Mouse (Mus musculus) bone marrow, adult 2 months (tissue): Measurements from ENCODE around the gene Clca2. TPM values are rescaled to one million over a fixed set of nuclear protein-coding genes. Genes with fewer than 3 reads are reported as not detected.

Source experiments
- H3K27ac ChIP-seq: fragments of 200-500 bp; 2 replicates; pipeline ENCODE4 v1.5.1; 2012; ENCODE audit warnings: low read depth, mild to moderate bottlenecking, control low read depth, inconsistent platforms, low read length; ENCODE audit not compliant: control insufficient read depth, poor library complexity, insufficient read depth
- H3K4me1 ChIP-seq: fragments of 200-500 bp; 2 replicates; pipeline ENCODE4 v1.6.1; 2011; ENCODE audit warnings: low read length; ENCODE audit not compliant: control insufficient read depth, insufficient read depth
- H3K4me3 ChIP-seq: fragments of 200-500 bp; replicated peaks from 2 replicates; pipeline ENCODE3; 2011; ENCODE audit warnings: mild to moderate bottlenecking, low read depth, low read length, control low read depth; ENCODE audit not compliant: control insufficient read depth
- CTCF ChIP-seq: fragments of 200-500 bp; IDR thresholded peaks from 2 replicates; pipeline ENCODE4 v1.5.1; 2011; ENCODE audit warnings: low read length, control low read depth; ENCODE audit not compliant: control insufficient read depth, insufficient read depth
- POLR2A ChIP-seq: fragments of 200-500 bp; IDR thresholded peaks from 2 replicates; pipeline ENCODE4 v1.6.1; 2011; ENCODE audit warnings: low read depth, mild to moderate bottlenecking, control low read depth, low read length, borderline replicate concordance; ENCODE audit not compliant: control insufficient read depth
- WGBS: fragments of 180-500 bp; shearing (Covaris S2); methylation state at CpG from one replicate; pipeline ENCODE4 v1.1.7; 2018; 5-methylcytosine and 5-hydroxymethylcytosine counted together
- polyA plus RNA-seq: library from polyadenylated mRNA; stranded (reverse); fragments of >200 nt; gene quantifications from 2 replicates; pipeline ENCODE4 v1.2.4, GENCODE M21; 2011; ENCODE audit warnings: low replicate concordance; ENCODE audit not compliant: missing spikeins, insufficient read depth, insufficient read length

The Clca2 gene
- polyA plus RNA-seq, 1 experiment, result not detected

DNA sequence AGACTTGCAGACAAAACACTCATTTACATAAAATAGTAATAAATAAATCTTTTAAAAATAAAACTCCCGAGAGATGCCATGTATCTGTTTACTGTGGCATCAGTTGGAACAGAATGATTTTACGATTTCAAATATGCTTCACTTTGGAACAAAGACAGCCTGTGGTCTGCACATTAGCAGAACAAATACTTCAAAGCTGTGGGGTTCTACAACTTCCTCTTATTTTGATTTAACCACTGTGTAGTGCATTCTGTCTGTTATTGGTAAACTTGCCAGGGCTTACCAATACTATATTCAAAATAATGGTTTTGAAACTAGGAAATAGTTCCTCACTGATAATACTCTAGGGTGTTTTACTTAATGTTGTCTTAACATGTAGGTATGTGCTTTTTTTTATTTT lies 27.4 kb upstream of the Clca2 start:
- Histone ChIP-seq H3K27ac (no peak overlapping the region), H3K4me3 (no peak overlapping the region), H3K4me1 (no peaks in the 10 kb centered on the region)
- WGBS, result 72% methylated on average over 2 of the region's 2 CpGs
- TF ChIP-seq POLR2A (no peak), CTCF (no peak)

DNA sequence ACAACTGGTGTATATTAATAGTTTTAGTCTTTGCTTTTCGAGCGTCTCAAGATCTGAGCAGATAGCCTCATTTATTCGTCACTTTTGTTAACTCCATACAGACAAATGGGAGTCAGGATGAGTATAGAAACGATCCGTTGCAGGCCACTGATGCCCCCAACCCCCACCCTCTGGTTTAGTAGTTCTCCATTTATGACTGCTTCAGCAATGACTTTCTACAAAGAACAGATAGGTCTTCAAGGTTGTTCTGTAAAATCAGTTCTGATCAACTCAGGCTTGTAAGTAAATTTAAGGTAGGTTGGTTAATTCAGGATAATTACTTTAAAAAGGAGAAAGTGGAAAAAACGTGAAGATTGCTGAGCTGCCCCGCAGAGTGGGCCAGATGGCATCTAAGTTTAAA lies 20.2 kb upstream of the Clca2 start:
- WGBS, result 67% methylated on average over 7 of the region's 7 CpGs
- TF ChIP-seq POLR2A (no peak), CTCF (no peak)
- H3K27ac ChIP-seq, result no peak overlapping the region
- peak overlapping the region; percentile 3 for H3K4me3 ChIP-seq
- H3K4me1 ChIP-seq, result no peaks in the 10 kb centered on the region

DNA sequence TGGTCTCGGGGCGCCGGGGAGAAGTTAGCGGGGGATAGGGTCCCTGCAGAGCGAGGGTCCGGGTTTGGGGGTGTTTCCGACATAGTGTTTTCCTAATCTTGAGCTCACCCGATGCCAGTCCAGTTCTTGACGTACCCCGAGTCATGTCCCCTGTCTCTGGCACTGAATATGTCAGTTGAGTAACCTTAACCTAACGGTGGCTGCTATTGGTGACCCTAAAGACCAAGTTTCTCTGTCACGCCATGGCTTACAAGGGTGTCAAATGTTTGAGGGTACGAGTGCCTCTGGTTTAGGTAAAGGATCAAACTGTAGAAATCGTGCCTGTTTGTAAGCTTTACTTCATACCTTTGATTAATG lies 19.7 kb upstream of the Clca2 start:
- H3K4me1 ChIP-seq, result no peaks in the 10 kb centered on the region
- peak overlapping the region; percentile 95 for H3K27ac ChIP-seq
- TF ChIP-seq CTCF (no peak), POLR2A (no peak)
- H3K4me3 ChIP-seq, result peak overlapping the region; percentile 95
- WGBS, result 1% methylated on average over 14 of the region's 14 CpGs

DNA sequence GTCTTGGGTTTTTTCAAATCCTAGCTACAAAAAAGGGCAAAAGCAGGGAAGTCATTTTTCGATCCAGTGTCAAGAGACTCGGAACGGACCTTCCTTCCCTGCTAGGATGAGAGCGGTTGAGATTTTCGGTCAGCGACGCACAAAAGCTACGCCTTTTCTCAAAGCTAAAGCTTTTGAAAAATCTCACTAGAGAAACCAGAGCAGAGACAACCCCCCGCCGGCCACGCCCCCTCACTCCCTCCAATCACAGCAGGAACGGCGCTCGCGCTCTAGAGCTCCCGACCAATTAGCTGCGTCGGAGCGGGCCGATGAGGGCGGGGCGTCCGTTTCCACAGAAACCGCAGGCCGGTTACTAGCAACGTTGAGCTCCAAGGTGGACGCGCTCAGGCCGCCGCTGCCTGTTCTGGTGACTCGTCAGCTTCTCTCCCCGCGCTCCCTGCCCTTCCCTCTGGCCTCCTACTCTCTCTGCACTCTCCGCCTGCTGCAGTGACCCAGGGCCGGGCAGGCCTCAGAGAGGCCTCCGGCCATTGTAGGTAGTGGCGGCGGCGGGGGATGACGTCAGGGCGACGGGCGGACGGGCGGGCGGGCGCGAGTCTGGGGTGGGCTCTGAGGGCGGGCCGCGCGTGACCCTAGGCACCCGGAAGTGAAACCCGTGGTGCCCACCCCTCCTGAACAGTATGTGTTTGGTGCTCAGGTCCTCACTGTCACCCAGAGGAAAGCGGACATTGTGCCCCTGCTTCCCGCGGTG lies 19.2 kb upstream of the Clca2 start, which contains the start of gene Odf2l:
Gene Odf2l, plus strand, starts transcription at position 335 of the 748 bp plus-strand sequence.
- no peaks in the 10 kb centered on the region for H3K4me1 ChIP-seq
- peak within 1 kb of the TSS; percentile 95 for H3K27ac ChIP-seq
- H3K4me3 ChIP-seq, result peak within 1 kb of the TSS; percentile 95
- TF ChIP-seq POLR2A (peak; percentile 36; the same call in 1 of the 2 replicates), CTCF (no peak)
- under 1% methylated on average over 57 of the region's 57 CpGs for WGBS

DNA sequence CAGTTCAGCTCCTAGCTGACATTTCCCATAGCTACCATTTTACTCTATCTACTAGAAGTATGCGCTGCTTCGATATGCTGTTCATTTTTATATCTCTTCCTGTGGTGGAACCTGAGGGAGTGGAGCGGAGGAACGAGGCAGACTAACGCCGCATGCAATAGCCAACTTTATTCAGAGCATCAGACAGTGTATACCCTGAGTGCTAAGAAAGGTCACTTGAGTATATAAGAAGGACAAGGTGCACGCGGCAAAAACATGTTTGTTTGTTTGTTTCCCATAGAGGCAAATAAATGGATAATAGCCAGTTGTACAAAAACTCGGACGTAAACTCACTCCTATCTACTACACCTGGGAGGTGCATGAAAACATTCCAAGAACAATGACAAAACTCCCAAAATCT lies 18.4 kb upstream of the Clca2 start:
- Histone ChIP-seq H3K27ac (no peak overlapping the region), H3K4me1 (no peaks in the 10 kb centered on the region), H3K4me3 (no peak overlapping the region)
- TF ChIP-seq POLR2A, result no peak
- no peak for TF ChIP-seq CTCF
- 87% methylated on average over 10 of the region's 10 CpGs for WGBS

DNA sequence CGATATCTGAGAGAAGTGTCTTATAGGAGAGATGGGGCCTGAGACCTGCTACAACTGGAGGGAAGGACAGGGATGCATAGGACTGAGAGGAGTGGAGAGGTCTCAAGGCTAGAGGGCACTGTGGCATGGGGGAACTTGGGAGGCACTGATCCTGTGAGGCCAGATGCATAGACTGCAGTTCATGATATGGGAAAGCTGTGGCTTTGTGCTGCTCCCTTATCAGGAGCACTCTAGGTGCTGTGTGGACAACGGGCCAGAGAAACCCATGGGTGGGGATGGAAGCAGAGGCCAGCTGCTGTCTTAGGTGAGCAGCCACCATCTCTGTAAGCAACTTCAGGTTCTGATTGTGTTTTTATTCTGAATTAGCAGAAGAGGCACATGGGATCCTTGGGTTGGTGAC lies 15.9 kb upstream of the Clca2 start:
- TF ChIP-seq CTCF, result no peak
- TF ChIP-seq POLR2A, result no peak
- no peak overlapping the region for H3K27ac ChIP-seq
- no peak overlapping the region for H3K4me3 ChIP-seq
- 78% methylated on average over 2 of the region's 2 CpGs for WGBS
- no peaks in the 10 kb centered on the region for H3K4me1 ChIP-seq

DNA sequence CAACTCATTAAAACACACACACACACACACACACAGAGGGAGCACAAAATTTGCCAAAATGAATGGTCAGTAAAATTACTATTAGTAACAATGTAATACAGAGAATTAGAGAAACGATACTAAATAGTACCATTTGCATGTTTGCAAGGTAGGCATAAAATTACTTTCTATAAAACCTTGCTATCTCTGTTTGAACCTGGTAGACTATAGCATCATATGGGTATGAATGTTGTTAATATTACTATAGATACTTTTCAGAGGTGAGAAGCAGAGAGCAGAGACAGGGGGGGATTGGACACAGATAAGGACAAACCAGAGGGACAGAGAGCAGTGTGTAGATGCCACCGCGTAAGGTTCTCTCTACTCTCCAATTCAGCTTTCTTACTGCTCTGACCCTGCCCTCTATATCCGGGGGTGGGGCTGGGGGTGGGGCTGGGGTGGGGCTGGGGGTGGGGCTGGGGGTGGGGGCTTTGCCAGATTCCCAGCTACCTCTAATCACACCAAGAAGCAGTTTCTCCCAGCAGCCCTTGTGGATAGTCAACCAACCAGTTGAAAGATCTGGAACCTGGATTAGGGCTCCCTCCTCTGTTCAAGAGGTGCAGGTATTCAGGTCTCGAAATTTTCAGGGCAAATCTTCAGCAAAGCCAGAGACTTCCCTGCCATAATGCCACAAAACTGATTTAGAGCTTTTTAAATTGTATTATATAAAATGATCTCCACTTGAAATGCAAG lies 6.7 kb upstream of the Clca2 start:
- Histone ChIP-seq H3K4me3 (no peak overlapping the region), H3K27ac (no peak overlapping the region), H3K4me1 (no peaks in the 10 kb centered on the region)
- WGBS, result 59% methylated on average over 5 of the region's 5 CpGs
- TF ChIP-seq POLR2A (no peak), CTCF (no peak)

DNA sequence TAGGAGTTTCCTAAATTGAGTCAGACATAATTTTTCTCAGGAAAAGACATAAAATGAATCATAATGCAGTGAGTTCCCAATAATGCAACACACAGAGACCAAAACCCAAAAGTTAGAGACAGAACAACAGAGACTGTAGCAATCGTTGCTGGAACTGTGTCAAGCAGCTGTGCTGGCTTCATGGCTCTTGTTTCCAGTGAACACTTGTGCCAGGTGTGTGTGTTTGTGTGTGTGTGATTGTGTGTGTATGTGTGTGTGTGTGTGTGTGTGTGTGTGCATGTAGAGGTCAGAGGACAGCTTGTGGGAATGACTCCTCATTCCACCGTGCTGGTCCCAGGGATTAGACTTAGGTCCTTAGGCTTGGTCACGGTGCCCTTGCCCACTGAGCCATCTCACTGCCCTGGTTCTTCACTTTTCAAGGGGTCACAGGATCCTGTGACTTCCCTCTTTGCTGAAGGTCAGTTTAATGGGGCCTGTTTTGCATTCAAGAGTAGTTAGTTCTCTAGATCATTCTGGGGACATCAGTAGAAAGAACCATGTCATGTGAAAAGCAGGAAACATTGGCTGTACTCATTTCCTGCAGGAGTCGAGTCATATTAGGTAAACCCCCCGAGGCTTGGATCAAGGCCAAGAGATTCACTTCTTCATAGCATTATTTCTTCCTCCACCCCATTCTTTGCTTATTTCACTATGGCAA lies 6.0 kb upstream of the Clca2 start:
- WGBS, result 31% methylated on average over 5 of the region's 5 CpGs
- TF ChIP-seq CTCF (no peak), POLR2A (no peak)
- H3K27ac ChIP-seq, result no peak overlapping the region

More for the DNA sequence above, 6.0 kb upstream of the Clca2 start:
- H3K4me1 ChIP-seq, result no peaks in the 10 kb centered on the region
- no peak overlapping the region for H3K4me3 ChIP-seq
